Mouse (Mus musculus) brain, embryonic 14.5 days (tissue): Measurements from ENCODE around the gene Tbc1d8b.
"Not testable (repeated sequence)": the region's sequence is repeated elsewhere in the genome, so short reads cannot be mapped to it uniquely, and the experiment has no call there.

Experiments used
- CTCF ChIP-seq: fragments of 200-500 bp; IDR thresholded peaks from 2 replicates; pipeline ENCODE4 v1.5.1; 2012; ENCODE audit warnings: inconsistent platforms, mild to moderate bottlenecking, moderate library complexity, borderline replicate concordance; ENCODE audit not compliant: insufficient read depth, insufficient read length; ENCODE audit errors: extremely low read depth
- POLR2A ChIP-seq: fragments of 200-500 bp; IDR thresholded peaks from 2 replicates; pipeline ENCODE4 v1.6.1; 2012; ENCODE audit warnings: mild to moderate bottlenecking, inconsistent platforms, borderline replicate concordance; ENCODE audit not compliant: poor library complexity, insufficient read depth, insufficient read length, severe bottlenecking; ENCODE audit errors: extremely low read depth

GRCm38 (mm10) chrX:139758634-139759033, 73.8 kb downstream of the Tbc1d8b start:
- TF ChIP-seq CTCF, POLR2A: not testable (repeated sequence)
